Mouse (Mus musculus) limb, embryonic 11.5 days (tissue): ENCODE data around the gene Keap1. TPM values are rescaled to one million over a fixed set of nuclear protein-coding genes. Genes with fewer than 3 reads are reported as not detected.

ENCODE experiments used
- ATAC-seq: fragments of 200-750 bp; cut with Nextera tagmentation; 2 replicates; pipeline ENCODE4 v1.8.0; 2017; ENCODE audit warnings: low read depth; ENCODE audit not compliant: insufficient number of reproducible peaks, low FRiP score, low TSS enrichment
- DNase-seq: peaks from one replicate; pipeline ENCODE4 v3.0.0-alpha.2; 2015; ENCODE audit warnings: low spot score
- H3K27ac ChIP-seq: fragments of 300-500 bp; sonication (generic); replicated peaks from 2 replicates; pipeline ENCODE4 v1.5.1; 2014; ENCODE audit warnings: low read depth, mild to moderate bottlenecking, low read length
- H3K27me3 ChIP-seq: fragments of 300-500 bp; sonication (generic); 2 replicates; pipeline ENCODE4 v1.6.1; 2014; ENCODE audit warnings: mild to moderate bottlenecking, low read length, mixed read lengths; ENCODE audit not compliant: control insufficient read depth, insufficient read depth
- H3K36me3 ChIP-seq: fragments of 300-500 bp; sonication (generic); 2 replicates; pipeline ENCODE4 v1.6.1; 2014; ENCODE audit warnings: mild to moderate bottlenecking, low read length, moderate library complexity, mixed read lengths; ENCODE audit not compliant: control insufficient read depth, insufficient read depth
- H3K4me1 ChIP-seq: fragments of 300-500 bp; sonication (generic); 2 replicates; pipeline ENCODE4 v1.6.1; 2014; ENCODE audit warnings: low read length, mixed read lengths; ENCODE audit not compliant: control insufficient read depth, insufficient read depth
- H3K4me2 ChIP-seq: fragments of 300-500 bp; sonication (generic); 2 replicates; pipeline ENCODE4 v1.6.1; 2014; ENCODE audit warnings: low read depth, mild to moderate bottlenecking, moderate library complexity; ENCODE audit not compliant: severe bottlenecking
- H3K4me3 ChIP-seq: fragments of 300-500 bp; sonication (generic); 2 replicates; pipeline ENCODE4 v1.5.1; 2014; ENCODE audit warnings: low read depth, low read length
- H3K9ac ChIP-seq: fragments of 300-500 bp; sonication (generic); 2 replicates; pipeline ENCODE4 v1.6.1; 2014; ENCODE audit warnings: mild to moderate bottlenecking, low read length
- H3K9me3 ChIP-seq: fragments of 300-500 bp; sonication (generic); 2 replicates; pipeline ENCODE4 v1.6.1; 2016; ENCODE audit warnings: low read length; ENCODE audit not compliant: control insufficient read depth
- WGBS: fragments of 180-500 bp; shearing (Covaris S2); extraction: QIAGEN DNeasy Blood & Tissue Kit; methylation state at CpG from one replicate; pipeline ENCODE4 v1.1.7; 2014; 5-methylcytosine and 5-hydroxymethylcytosine counted together
- polyA plus RNA-seq: library from polyadenylated mRNA; unstranded; fragments of >200 nt; fragmentation: Nextera tagmentation; extraction: Ambion mirVana; gene quantifications from 2 replicates; pipeline ENCODE4 v1.2.1, GENCODE M21; 2014

Keap1 gene
- polyA plus RNA-seq, 1 experiment from 2014 or later, result 31.1 TPM

GRCm38 (mm10) chr9:21181421-21182220 lies 57.5 kb downstream of the Keap1 start:
- Histone ChIP-seq H3K4me2 (peak overlapping the region; percentile 41; the same call in 1 of the 2 replicates), H3K4me3 (peak overlapping the region; percentile 21), H3K27ac (no peak overlapping the region), H3K36me3 (no peaks in the 10 kb centered on the region), H3K9me3 (no peaks in the 10 kb centered on the region), H3K9ac (peak overlapping the region; percentile 17; the same call in 1 of the 2 replicates), H3K27me3 (peaks cover 5% of the 10 kb centered on the region; the same call in 1 of the 2 replicates), H3K4me1 (peaks cover 2% of the 10 kb centered on the region; the same call in 1 of the 2 replicates)
- 0 out of 2 replicates have a peak, but pooled peaks have one; percentile 32 for ATAC-seq
- peak; percentile 49 for DNase-seq
- 8% methylated on average over 42 of the region's 48 CpGs for WGBS

DNA sequence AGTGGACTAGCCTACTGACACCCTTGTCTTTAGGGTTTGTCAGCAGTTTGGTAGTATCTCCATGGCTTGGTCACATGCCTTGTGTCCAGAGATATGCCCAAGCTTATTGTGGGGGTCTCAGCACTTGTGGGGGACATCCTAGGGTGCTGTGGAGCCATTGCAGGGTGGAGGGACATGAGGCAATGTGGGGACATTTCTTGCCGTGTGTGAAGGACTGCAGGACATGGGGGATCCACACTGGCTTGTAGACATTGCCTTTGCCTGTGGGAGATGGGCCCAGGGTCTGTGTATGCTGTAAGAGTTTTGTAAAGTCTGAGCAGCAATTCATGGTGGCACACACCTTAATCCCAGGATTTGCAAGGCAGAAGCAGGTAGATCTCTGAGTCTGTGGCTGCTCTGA lies 58.3 kb downstream of the Keap1 start:
- DNase-seq (no peak), ATAC-seq (no peak)
- Histone ChIP-seq H3K4me2 (no peak overlapping the region), H3K27ac (no peak overlapping the region), H3K4me1 (peaks cover 2% of the 10 kb centered on the region; the same call in 1 of the 2 replicates), H3K9me3 (no peaks in the 10 kb centered on the region), H3K36me3 (no peaks in the 10 kb centered on the region), H3K27me3 (peaks cover 5% of the 10 kb centered on the region; the same call in 1 of the 2 replicates), H3K9ac (no peak overlapping the region), H3K4me3 (no peak overlapping the region)
- 54% methylated on average over 1 of the region's 1 CpGs for WGBS

DNA sequence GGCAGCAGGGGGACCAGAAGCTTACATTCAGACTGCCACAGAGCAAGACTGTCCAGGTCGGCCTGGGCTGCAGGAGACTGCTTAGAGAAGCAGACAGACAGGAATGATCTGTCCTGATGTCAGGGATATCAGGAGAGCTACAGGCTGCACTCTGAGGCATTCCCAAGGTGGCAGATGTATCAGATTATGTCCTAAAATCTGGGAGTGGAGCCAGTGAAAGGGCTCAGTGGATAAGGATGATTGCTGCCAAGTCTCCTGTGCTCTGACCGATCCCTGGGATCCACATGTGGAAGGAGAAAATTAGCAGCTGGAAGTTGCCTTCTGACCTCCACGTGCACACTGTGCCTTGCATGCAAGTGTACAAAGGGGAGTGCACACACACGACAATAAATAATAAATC lies 58.8 kb downstream of the Keap1 start:
- no peak overlapping the region for H3K9ac ChIP-seq

More for the DNA sequence above, 58.8 kb downstream of the Keap1 start:
- no peak for DNase-seq
- Histone ChIP-seq H3K27me3 (peaks cover 5% of the 10 kb centered on the region; the same call in 1 of the 2 replicates), H3K4me3 (no peak overlapping the region), H3K4me1 (peaks cover 2% of the 10 kb centered on the region; the same call in 1 of the 2 replicates), H3K4me2 (no peak overlapping the region), H3K9me3 (no peaks in the 10 kb centered on the region), H3K27ac (no peak overlapping the region), H3K36me3 (no peaks in the 10 kb centered on the region)
- whole genome bisulfite sequencing, result 49% methylated on average over 4 of the region's 4 CpGs
- ATAC-seq, result no peak

Other genes with a start within 250 kb of the Keap1 start
- gene Mrpl4, start 236.6 kb downstream of the Keap1 start, polyA plus RNA-seq, result 163 and 169 TPM in 2 replicates
- gene Icam1, start 223.4 kb downstream of the Keap1 start, polyA plus RNA-seq, result 5.5 and 8.3 TPM in 2 replicates
- gene Icam4, start 210.0 kb downstream of the Keap1 start, polyA plus RNA-seq, result 3.6 and 5.3 TPM in 2 replicates
- gene Icam5, start 207.3 kb downstream of the Keap1 start, polyA plus RNA-seq, result not detected in 2 replicates
- 1.4 and 2.4 TPM in 2 replicates for gene Zglp1, start 172.3 kb downstream of the Keap1 start, polyA plus RNA-seq
- gene Gm49373, start 166.3 kb downstream of the Keap1 start, polyA plus RNA-seq, result 0.27 and 0.52 TPM in 2 replicates
- 57.5 and 60.1 TPM in 2 replicates for gene Fdx1l, start 165.7 kb downstream of the Keap1 start, polyA plus RNA-seq
- gene Gm38431, start 147.4 kb downstream of the Keap1 start, polyA plus RNA-seq, result 4.1 TPM in 2 replicates
- 99.1 and 104 TPM in 2 replicates for gene Raver1, start 147.4 kb downstream of the Keap1 start, polyA plus RNA-seq
- gene Tyk2, start 108.1 kb downstream of the Keap1 start, polyA plus RNA-seq, result 8.1 and 9.7 TPM in 2 replicates
- 407 and 424 TPM in 2 replicates for gene Cdc37, start 89.4 kb downstream of the Keap1 start, polyA plus RNA-seq
- 3.3 and 5.3 TPM in 2 replicates for gene Pde4a, start 73.6 kb downstream of the Keap1 start, polyA plus RNA-seq
- gene S1pr5, start 9.1 kb upstream of the Keap1 start, polyA plus RNA-seq, result 0.38 and 0.39 TPM in 2 replicates
- gene Atg4d, start 25.9 kb upstream of the Keap1 start, polyA plus RNA-seq, result 29.5 and 31.9 TPM in 2 replicates
- gene Kri1, start 48.6 kb upstream of the Keap1 start, polyA plus RNA-seq, result 14.1 and 16.2 TPM in 2 replicates
- gene Cdkn2d, start 52.0 kb upstream of the Keap1 start, polyA plus RNA-seq, result 40.6 and 42.7 TPM in 2 replicates
- 8.0 and 8.2 TPM in 2 replicates for gene Ap1m2, start 73.0 kb upstream of the Keap1 start, polyA plus RNA-seq
- 79.9 and 84.5 TPM in 2 replicates for gene Slc44a2, start 81.3 kb upstream of the Keap1 start, polyA plus RNA-seq
- gene Ilf3, start 128.5 kb upstream of the Keap1 start, polyA plus RNA-seq, result 268 and 285 TPM in 2 replicates
- 48.3 and 50.3 TPM in 2 replicates for gene Qtrt1, start 172.5 kb upstream of the Keap1 start, polyA plus RNA-seq
- 66.4 and 67.0 TPM in 2 replicates for gene Dnm2, start 185.5 kb upstream of the Keap1 start, polyA plus RNA-seq